Mouse (Mus musculus) MEL (cell line): Measurements from ENCODE around the gene Gm8994.

Experiments used
- CTCF ChIP-seq, 3 experiments: IDR thresholded peaks in 2 of 3; conservative IDR thresholded peaks in 1 of 3; 2 replicates each; pipeline ENCODE4 v1.5.1; 2011 to 2012; ENCODE audit warnings: low read length in 3 of 3, low read depth in 2 of 3, mild to moderate bottlenecking in 2 of 3, improper control_type of control experiment in 1 of 3, inconsistent platforms in 1 of 3, mixed read lengths in 1 of 3, moderate library complexity in 1 of 3; ENCODE audit not compliant: control insufficient read depth in 1 of 3, insufficient read depth in 1 of 3, poor library complexity in 1 of 3, severe bottlenecking in 1 of 3
- E2F4 ChIP-seq: IDR thresholded peaks from 2 replicates; pipeline ENCODE4 v1.6.1; 2011; ENCODE audit warnings: low read depth, low read length, improper control_type of control experiment, borderline replicate concordance
- EP300 ChIP-seq, 2 experiments: IDR thresholded peaks; 2 replicates each; pipeline ENCODE4 v1.6.1; 2011; ENCODE audit warnings: improper control_type of control experiment in 2 of 2, low read length in 2 of 2, low read depth in 1 of 2, mild to moderate bottlenecking in 1 of 2
- JUND ChIP-seq: IDR thresholded peaks from 2 replicates; pipeline ENCODE4 v1.6.1; 2011; ENCODE audit warnings: low read depth, mild to moderate bottlenecking, improper control_type of control experiment, low read length
- MYC ChIP-seq: IDR thresholded peaks from 2 replicates; pipeline ENCODE4 v1.6.1; 2011; ENCODE audit warnings: low read depth, mild to moderate bottlenecking, low read length, improper control_type of control experiment, moderate library complexity
- NRF1 ChIP-seq: IDR thresholded peaks from 2 replicates; pipeline ENCODE4 v1.6.1; 2014; ENCODE audit warnings: low read depth, mild to moderate bottlenecking, inconsistent platforms, low read length, improper control_type of control experiment, moderate library complexity; ENCODE audit not compliant: poor library complexity, insufficient read depth, severe bottlenecking
- POLR2A ChIP-seq, 2 experiments: IDR thresholded peaks; 2 replicates each; pipeline ENCODE4 v1.6.1; 2011 to 2012; ENCODE audit warnings: low read length in 2 of 2, mild to moderate bottlenecking in 2 of 2, control low read depth in 1 of 2, improper control_type of control experiment in 1 of 2, low read depth in 1 of 2, moderate library complexity in 1 of 2; ENCODE audit not compliant: control insufficient read depth in 1 of 2, insufficient read depth in 1 of 2, poor library complexity in 1 of 2
- ZC3H11A ChIP-seq: IDR thresholded peaks from 2 replicates; pipeline ENCODE4 v1.6.1; 2012; ENCODE audit warnings: low read depth, mild to moderate bottlenecking, inconsistent platforms, low read length, improper control_type of control experiment

GRCm38 (mm10) chr6:136363313-136363712, 36.0 kb downstream of the Gm8994 start:
- no peak for TF ChIP-seq MYC
- no peak for TF ChIP-seq JUND
- TF ChIP-seq CTCF (IDR thresholded peaks at IDR 0.05 in 2 of 3, conservative IDR thresholded peaks at IDR 0.05 in 1 of 3; ENCODE audit: control insufficient read depth in 1 of 3, insufficient read depth in 1 of 3, low read depth in 2 of 3, low read length in 3 of 3, poor library complexity in 1 of 3, severe bottlenecking in 1 of 3) = no peak
- TF ChIP-seq E2F4 = no peak
- no peak for TF ChIP-seq ZC3H11A
- no peak for TF ChIP-seq EP300 (IDR thresholded peaks at IDR 0.05; ENCODE audit: low read depth in 1 of 2, low read length in 2 of 2)
- no peak for TF ChIP-seq NRF1
- no peak for TF ChIP-seq POLR2A (IDR thresholded peaks at IDR 0.05; ENCODE audit: control insufficient read depth in 1 of 2, insufficient read depth in 1 of 2, low read depth in 1 of 2, low read length in 2 of 2, poor library complexity in 1 of 2)
